Mouse (Mus musculus) brain, embryonic 14.5 days (tissue): ENCODE measurements around the gene Pkp2.

ENCODE experiments used
- CTCF ChIP-seq: fragments of 200-500 bp; IDR thresholded peaks from 2 replicates; pipeline ENCODE4 v1.5.1; 2012; ENCODE audit warnings: inconsistent platforms, mild to moderate bottlenecking, moderate library complexity, borderline replicate concordance; ENCODE audit not compliant: insufficient read depth, insufficient read length; ENCODE audit errors: extremely low read depth
- POLR2A ChIP-seq: fragments of 200-500 bp; IDR thresholded peaks from 2 replicates; pipeline ENCODE4 v1.6.1; 2012; ENCODE audit warnings: mild to moderate bottlenecking, inconsistent platforms, borderline replicate concordance; ENCODE audit not compliant: poor library complexity, insufficient read depth, insufficient read length, severe bottlenecking; ENCODE audit errors: extremely low read depth

GRCm38 (mm10) chr16:16272978-16273377, 59.9 kb downstream of the Pkp2 start:
- TF ChIP-seq CTCF (no peak), POLR2A (no peak)
